Mouse (Mus musculus): ENCODE measurements around the gene Eps8l3.
"Not testable (repeated sequence)": the region's sequence is repeated elsewhere in the genome, so short reads cannot be mapped to it uniquely, and the experiment has no call there.

The Eps8l3 gene

GRCm38 (mm10) chr3:107853232-107854181 is 23.5 kb upstream of the Eps8l3 start:
- peak; percentile 87 for DNase-seq (ENCODE audit: low read depth, low spot score)

GRCm38 (mm10) chr3:107855368-107855767 is 21.7 kb upstream of the Eps8l3 start:
- DNase-seq (ENCODE audit: low read depth, low spot score) = no peak

- DNase-seq (ENCODE audit: low read depth, low spot score) = no peak
These were observed 19.4 kb upstream of the Eps8l3 start for GRCm38 (mm10) chr3:107857646-107858045.

GRCm38 (mm10) chr3:107861483-107861882 is 15.5 kb upstream of the Eps8l3 start:
- DNase-seq (ENCODE audit: low read depth, low spot score) = not testable (repeated sequence)

- peak; percentile 23 for DNase-seq (ENCODE audit: low read depth, low spot score)
These were observed 14.6 kb upstream of the Eps8l3 start for GRCm38 (mm10) chr3:107862471-107862870.

- no peak for DNase-seq (ENCODE audit: low read depth, low spot score)
These were observed 13.6 kb upstream of the Eps8l3 start for GRCm38 (mm10) chr3:107863471-107863870.

GRCm38 (mm10) chr3:107863898-107864603 is 13.0 kb upstream of the Eps8l3 start:
- peak; percentile 83 for DNase-seq (ENCODE audit: low read depth, low spot score)

- DNase-seq (ENCODE audit: low read depth, low spot score) = no peak
These were observed 11.5 kb upstream of the Eps8l3 start for GRCm38 (mm10) chr3:107865364-107866091.

GRCm38 (mm10) chr3:107867086-107867485 is 9.9 kb upstream of the Eps8l3 start:
- DNase-seq (ENCODE audit: low read depth, low spot score) = peak; percentile 86

GRCm38 (mm10) chr3:107868452-107868851 is 8.6 kb upstream of the Eps8l3 start:
- no peak for DNase-seq (ENCODE audit: low read depth, low spot score)

GRCm38 (mm10) chr3:107869097-107869496 is 7.9 kb upstream of the Eps8l3 start:
- no peak for DNase-seq (ENCODE audit: low read depth, low spot score)

GRCm38 (mm10) chr3:107869925-107870324 is 7.1 kb upstream of the Eps8l3 start:
- no peak for DNase-seq (ENCODE audit: low read depth, low spot score)

- no peak for DNase-seq (ENCODE audit: low read depth, low spot score)
These were observed 3.4 kb upstream of the Eps8l3 start for GRCm38 (mm10) chr3:107873335-107874251.

- DNase-seq (ENCODE audit: low read depth, low spot score) = no peak
These were observed 1.8 kb upstream of the Eps8l3 start for GRCm38 (mm10) chr3:107875231-107875630.

GRCm38 (mm10) chr3:107877747-107878736 is 1.0 kb downstream of the Eps8l3 start:
- no peak for DNase-seq (ENCODE audit: low read depth, low spot score)

GRCm38 (mm10) chr3:107887674-107888495 is 10.9 kb downstream of the Eps8l3 start:
- DNase-seq (ENCODE audit: low read depth, low spot score) = no peak

- DNase-seq (ENCODE audit: low read depth, low spot score) = not testable (repeated sequence)
These were observed 12.2 kb downstream of the Eps8l3 start for GRCm38 (mm10) chr3:107889236-107889635.

GRCm38 (mm10) chr3:107895194-107895719 is 18.2 kb downstream of the Eps8l3 start:
- no peak for DNase-seq (ENCODE audit: low read depth, low spot score)
